Mouse (Mus musculus): ENCODE data around the gene Pafah2. TPM values are rescaled to one million over a fixed set of nuclear protein-coding genes. Genes with fewer than 3 reads are reported as not detected.
A peak's percentile ranks its signal among the peaks of the same experiment; 100 is the strongest.

The Pafah2 gene
- polyA plus RNA-seq, 1 experiment from 2014 or later = 6.3 TPM

DNA sequence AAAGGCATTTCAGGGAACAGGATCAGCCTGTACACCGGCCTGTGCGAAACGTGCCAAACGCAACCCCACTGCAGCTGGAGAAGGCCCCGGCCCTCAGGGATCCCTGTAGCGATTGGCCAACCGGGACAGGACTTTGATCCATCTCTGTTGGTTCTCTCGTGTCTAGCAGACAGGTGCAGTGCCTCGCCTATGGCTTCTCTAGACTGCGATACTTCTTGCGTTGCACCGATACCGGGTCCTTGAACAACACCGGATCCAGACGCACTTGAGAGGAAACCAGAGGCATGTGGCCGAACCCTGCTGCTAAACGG is 38.7 kb upstream of the Pafah2 start:
- no peak overlapping the region; the same call in 1 of the 2 replicates for H3K27ac ChIP-seq
- H3K9me3 ChIP-seq = no peaks in the 10 kb centered on the region
- H3K36me3 ChIP-seq (replicated peaks) = no peaks in the 10 kb centered on the region
- H3K4me1 ChIP-seq = peaks cover 28% of the 10 kb centered on the region
- peak overlapping the region; percentile 35 for H3K4me3 ChIP-seq
- DNase-seq (ENCODE audit: extremely low spot score, low spot score) = no peak
- H3K27me3 ChIP-seq (ENCODE audit: poor library complexity, severe bottlenecking) = peaks cover 55% of the 10 kb centered on the region
- WGBS = 35% methylated on average over 17 of the region's 17 CpGs

DNA sequence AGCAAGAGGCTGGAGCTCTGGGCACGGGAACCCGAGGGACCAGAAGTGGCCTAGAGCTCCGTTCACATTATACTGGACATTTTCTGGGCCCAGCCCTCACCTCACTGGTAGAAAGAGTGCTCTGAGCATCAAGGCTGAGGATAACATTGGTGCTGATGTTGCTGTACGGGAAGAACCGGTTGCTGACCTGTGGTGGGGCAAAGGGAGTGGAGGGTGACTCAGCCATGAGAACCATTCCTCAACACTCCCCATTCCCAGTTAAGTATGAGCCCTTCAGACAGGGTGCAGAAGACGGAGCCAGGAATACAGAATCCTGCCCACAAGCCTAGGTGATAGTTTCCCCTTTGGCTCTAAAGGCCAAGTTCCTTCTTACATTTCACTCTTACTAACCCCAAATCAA is 36.5 kb upstream of the Pafah2 start:
- 89% methylated on average over 6 of the region's 6 CpGs for WGBS
- Histone ChIP-seq H3K9me3 (no peaks in the 10 kb centered on the region), H3K27ac (no peak overlapping the region), H3K4me3 (no peak overlapping the region), H3K36me3 (replicated peaks) (no peaks in the 10 kb centered on the region), H3K27me3 (ENCODE audit: poor library complexity, severe bottlenecking) (peaks cover 77% of the 10 kb centered on the region), H3K4me1 (peaks cover 32% of the 10 kb centered on the region)
- no peak for DNase-seq (ENCODE audit: extremely low spot score, low spot score)

DNA sequence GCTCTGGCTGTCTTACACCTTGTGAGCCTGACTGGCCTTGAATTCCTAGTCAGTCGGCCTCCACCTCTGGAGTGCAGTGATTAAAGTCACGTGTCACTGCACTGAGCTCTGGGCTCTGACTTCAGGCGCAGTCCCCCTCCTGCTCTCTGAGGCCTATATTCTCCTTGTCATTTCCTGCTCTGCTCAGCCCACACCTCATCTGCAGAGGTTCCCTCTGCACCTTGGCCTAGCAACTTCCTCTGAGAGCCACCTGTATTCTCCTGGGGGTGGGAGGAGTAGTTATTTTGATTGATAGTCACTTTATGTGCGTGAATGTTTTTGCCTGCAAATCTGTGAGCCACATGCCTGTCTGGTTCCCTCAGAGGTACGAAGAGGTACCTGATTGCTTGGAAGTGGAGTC is 34.9 kb upstream of the Pafah2 start:
- H3K27me3 ChIP-seq (ENCODE audit: poor library complexity, severe bottlenecking) = peaks cover 82% of the 10 kb centered on the region
- H3K9me3 ChIP-seq = no peaks in the 10 kb centered on the region
- WGBS = 55% methylated on average over 5 of the region's 5 CpGs
- no peak for DNase-seq (ENCODE audit: extremely low spot score, low spot score)
- H3K4me1 ChIP-seq = peaks cover 33% of the 10 kb centered on the region
- no peak overlapping the region for H3K4me3 ChIP-seq
- no peaks in the 10 kb centered on the region for H3K36me3 ChIP-seq (replicated peaks)
- no peak overlapping the region for H3K27ac ChIP-seq

DNA sequence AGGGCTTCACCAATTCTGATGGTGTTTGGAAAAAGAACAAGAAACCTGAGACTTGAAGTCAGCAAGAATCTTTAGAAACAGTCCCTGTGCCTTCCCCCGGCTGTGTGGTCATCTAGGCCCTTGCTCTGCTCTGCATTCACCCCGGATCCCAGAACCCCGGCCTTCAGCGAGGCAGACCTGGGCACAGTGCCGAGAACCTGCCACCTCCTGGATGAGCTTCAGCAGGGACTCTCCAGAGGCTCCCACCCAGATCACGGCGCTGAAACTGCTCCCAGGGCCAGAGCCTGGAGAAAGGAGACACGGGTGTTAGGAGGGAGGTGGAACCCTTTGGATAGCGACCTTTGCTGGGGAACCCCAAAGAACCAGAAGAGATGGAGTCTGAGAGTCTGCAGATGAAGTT is 34.0 kb upstream of the Pafah2 start:
- no peak overlapping the region for H3K27ac ChIP-seq
- no peaks in the 10 kb centered on the region for H3K36me3 ChIP-seq (replicated peaks)
- peaks cover 29% of the 10 kb centered on the region for H3K4me1 ChIP-seq
- no peaks in the 10 kb centered on the region for H3K9me3 ChIP-seq
- H3K4me3 ChIP-seq = no peak overlapping the region
- 67% methylated on average over 9 of the region's 9 CpGs for WGBS
- peaks cover 89% of the 10 kb centered on the region for H3K27me3 ChIP-seq (ENCODE audit: poor library complexity, severe bottlenecking)
- DNase-seq (ENCODE audit: extremely low spot score, low spot score) = no peak

DNA sequence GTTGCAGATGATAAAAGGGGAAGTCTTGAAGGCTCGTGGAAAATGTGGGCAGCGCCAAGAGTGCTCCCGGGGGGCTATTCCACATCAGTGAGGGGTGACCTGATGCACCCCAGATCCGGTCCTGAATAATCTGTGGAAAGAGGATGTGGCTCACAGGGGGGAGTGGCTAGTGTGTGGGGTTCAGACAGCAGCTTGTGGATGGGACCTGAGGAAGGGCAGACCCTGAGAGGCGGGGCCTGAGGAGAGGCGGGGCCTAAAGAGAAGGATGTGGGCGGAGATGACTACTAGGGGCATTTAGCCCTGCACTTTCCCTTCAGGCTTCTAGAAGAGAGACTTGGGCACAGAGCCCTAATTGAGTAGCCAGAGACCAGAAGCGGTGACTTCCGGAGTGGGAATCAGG is 33.5 kb upstream of the Pafah2 start:
- Histone ChIP-seq H3K4me1 (peaks cover 24% of the 10 kb centered on the region), H3K4me3 (peak overlapping the region; percentile 13; the same call in 1 of the 2 replicates), H3K27me3 (ENCODE audit: poor library complexity, severe bottlenecking) (peaks cover 89% of the 10 kb centered on the region), H3K36me3 (replicated peaks) (no peaks in the 10 kb centered on the region), H3K9me3 (no peaks in the 10 kb centered on the region), H3K27ac (no peak overlapping the region)
- no peak for DNase-seq (ENCODE audit: extremely low spot score, low spot score)
- WGBS = 25% methylated on average over 9 of the region's 9 CpGs

DNA sequence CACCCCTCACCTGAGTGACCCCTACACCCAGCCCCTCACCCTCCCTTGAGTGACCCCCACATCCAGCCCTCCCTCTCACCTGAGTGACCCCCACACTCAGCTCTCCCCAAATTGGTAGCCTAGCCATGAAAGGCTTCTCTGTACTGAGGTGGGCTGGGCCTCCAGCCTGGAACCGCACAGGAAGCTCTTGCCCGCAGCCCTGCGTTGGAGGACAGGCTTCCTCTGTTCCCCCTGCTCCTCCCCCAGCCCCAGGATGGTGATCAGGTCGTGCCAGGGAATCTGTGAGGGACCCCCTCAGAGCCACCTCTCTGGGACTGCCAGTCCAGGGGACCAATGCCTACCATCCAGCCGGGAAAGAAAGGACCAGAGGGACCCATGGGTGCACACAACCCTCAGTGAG is 30.8 kb upstream of the Pafah2 start:
- Histone ChIP-seq H3K4me1 (peaks cover 21% of the 10 kb centered on the region), H3K9me3 (no peaks in the 10 kb centered on the region), H3K27me3 (ENCODE audit: poor library complexity, severe bottlenecking) (peaks cover 89% of the 10 kb centered on the region), H3K36me3 (replicated peaks) (no peaks in the 10 kb centered on the region), H3K4me3 (no peak overlapping the region), H3K27ac (no peak overlapping the region)
- WGBS = 40% methylated on average over 5 of the region's 5 CpGs
- DNase-seq (ENCODE audit: extremely low spot score, low spot score) = no peak

DNA sequence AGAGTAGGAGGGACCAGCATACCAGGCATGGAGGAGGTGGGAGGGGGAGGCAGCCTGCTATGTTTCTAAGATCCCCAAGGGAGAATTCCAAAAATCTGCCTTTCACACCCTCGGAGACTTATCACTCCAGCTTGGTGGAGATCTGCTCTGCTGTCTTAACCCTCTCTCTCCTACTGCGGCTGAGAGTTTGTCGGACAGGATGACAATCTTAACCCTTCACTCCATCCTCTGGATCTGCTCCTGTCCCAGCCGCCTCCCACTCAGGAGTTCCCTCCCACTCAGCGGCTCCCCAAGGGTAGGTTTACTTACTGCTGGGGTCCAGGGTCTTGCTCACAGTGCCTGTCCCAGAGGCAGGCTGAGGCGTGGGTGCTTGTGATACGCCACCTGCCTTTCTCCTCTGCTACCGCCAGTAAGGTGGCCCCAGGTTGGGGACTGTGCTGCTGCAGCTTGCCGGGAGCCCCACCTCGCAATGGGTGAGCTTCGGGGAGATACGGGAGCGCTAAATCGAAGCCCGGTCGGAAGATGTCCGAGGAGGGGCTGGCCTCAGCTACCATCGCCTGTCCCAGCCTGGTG is 25.4 kb upstream of the Pafah2 start:
- Histone ChIP-seq H3K9me3 (no peaks in the 10 kb centered on the region), H3K36me3 (replicated peaks) (no peaks in the 10 kb centered on the region), H3K4me1 (peaks cover 24% of the 10 kb centered on the region), H3K27me3 (ENCODE audit: poor library complexity, severe bottlenecking) (peaks cover 85% of the 10 kb centered on the region), H3K4me3 (peak overlapping the region; percentile 64), H3K27ac (no peak overlapping the region)
- DNase-seq (ENCODE audit: extremely low spot score, low spot score) = peak; percentile 16
- WGBS = 2% methylated on average over 18 of the region's 18 CpGs

DNA sequence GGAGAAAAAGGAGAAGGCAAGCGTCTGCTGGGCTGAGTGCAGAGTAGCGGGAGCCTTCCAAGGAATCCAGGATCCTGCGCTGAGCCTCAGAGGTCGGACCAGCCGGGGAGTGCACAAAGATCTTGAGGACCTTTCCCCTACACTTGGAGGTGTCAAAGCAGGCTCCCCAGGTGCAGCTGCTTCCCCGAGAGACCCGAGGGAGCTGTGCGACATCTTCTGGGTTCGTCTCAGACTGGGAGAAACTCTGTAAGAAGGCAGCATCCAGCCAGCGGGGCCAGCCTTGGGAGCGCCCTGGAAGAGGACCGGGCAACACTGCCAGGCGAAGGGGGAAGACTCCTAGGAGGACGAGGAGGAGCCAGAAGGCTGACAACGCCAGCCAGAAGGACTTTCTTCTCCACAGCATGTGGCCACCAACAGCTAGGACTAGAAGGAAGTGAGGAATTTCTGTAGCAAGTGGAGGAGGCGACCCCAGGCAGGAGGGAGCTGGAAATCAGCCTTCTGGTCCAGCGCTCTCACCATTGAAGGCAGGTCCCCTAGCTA is 24.7 kb upstream of the Pafah2 start:
- H3K4me1 ChIP-seq = peaks cover 24% of the 10 kb centered on the region
- H3K4me3 ChIP-seq = peak overlapping the region; percentile 64
- H3K27ac ChIP-seq = no peak overlapping the region
- under 1% methylated on average over 17 of the region's 17 CpGs for WGBS
- H3K9me3 ChIP-seq = no peaks in the 10 kb centered on the region
- H3K27me3 ChIP-seq (ENCODE audit: poor library complexity, severe bottlenecking) = peaks cover 78% of the 10 kb centered on the region
- DNase-seq (ENCODE audit: extremely low spot score, low spot score) = peak; percentile 42
- H3K36me3 ChIP-seq (replicated peaks) = no peaks in the 10 kb centered on the region

DNA sequence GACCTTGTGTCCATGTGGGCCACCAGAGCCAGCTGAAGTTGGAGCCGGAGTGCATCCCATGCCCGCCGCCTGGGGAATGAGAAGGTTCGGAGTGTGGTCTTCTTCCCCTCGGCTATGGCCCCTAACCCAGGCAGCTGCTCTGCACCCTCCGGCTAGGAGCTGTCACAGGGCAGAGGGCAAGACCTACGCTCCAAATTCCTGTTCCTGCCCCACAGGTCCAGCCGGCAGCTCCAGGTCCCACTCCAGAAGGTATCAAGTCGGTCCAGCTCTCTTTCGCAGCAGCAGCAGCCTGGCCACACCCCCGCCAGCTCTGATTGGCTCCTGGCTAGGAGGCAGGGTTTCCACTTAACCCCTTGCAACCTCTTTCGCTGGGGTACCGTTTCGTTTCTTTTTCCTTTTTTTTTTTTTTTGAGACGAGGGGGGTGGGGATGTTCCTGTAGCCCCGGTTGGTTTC is 23.8 kb upstream of the Pafah2 start:
- Histone ChIP-seq H3K27me3 (ENCODE audit: poor library complexity, severe bottlenecking) (peaks cover 69% of the 10 kb centered on the region), H3K36me3 (replicated peaks) (no peaks in the 10 kb centered on the region), H3K27ac (no peak overlapping the region), H3K4me3 (peak overlapping the region; percentile 64), H3K9me3 (no peaks in the 10 kb centered on the region), H3K4me1 (peaks cover 24% of the 10 kb centered on the region)
- under 1% methylated on average over 16 of the region's 16 CpGs for WGBS
- DNase-seq (ENCODE audit: extremely low spot score, low spot score) = peak; percentile 75

DNA sequence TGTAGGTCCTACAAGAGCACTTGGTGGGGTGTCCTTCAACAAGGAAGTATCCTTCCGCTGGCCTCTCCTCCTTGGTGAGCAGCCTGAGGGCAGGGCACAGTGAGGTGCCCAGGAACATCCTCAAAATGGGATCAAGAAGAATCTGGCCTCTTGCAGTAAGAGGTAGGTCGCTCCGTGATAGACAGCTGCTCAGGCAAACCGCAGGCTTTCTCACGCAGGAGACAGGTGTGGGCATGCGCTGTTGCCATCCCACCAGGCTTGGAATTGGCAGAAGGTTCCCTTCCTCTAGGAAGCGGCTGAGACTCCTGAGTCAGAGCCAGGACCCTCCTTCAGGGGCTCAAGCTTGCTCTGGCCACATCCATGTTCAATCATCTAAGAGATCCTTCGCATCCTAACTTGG is 22.8 kb upstream of the Pafah2 start:
- DNase-seq (ENCODE audit: extremely low spot score, low spot score) = no peak
- Histone ChIP-seq H3K4me1 (peaks cover 29% of the 10 kb centered on the region), H3K27ac (no peak overlapping the region), H3K27me3 (ENCODE audit: poor library complexity, severe bottlenecking) (peaks cover 60% of the 10 kb centered on the region), H3K36me3 (replicated peaks) (no peaks in the 10 kb centered on the region), H3K9me3 (no peaks in the 10 kb centered on the region), H3K4me3 (no peak overlapping the region)
- 79% methylated on average over 8 of the region's 8 CpGs for WGBS

DNA sequence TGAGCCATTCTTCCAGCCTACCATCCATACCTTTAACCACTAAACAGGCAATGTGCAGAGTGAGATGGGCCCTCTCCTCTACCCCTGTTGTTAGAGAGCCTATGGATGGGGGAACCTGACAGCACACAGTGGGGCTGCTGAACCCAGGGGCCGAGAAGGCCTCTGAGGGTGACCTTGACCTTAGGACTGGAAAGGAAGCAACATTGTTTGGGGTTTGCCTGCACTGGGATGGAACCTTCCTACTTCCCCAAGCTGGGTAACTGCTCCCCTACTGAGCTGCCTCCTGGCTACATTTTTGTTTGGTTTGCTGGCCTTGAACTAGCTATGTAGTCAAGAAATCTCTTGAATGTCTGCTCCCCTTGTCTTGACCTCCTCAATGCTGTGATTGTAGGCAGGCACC is 21.8 kb upstream of the Pafah2 start:
- Histone ChIP-seq H3K36me3 (replicated peaks) (no peaks in the 10 kb centered on the region), H3K4me1 (peaks cover 36% of the 10 kb centered on the region), H3K27ac (no peak overlapping the region), H3K27me3 (ENCODE audit: poor library complexity, severe bottlenecking) (peaks cover 50% of the 10 kb centered on the region), H3K9me3 (no peaks in the 10 kb centered on the region), H3K4me3 (no peak overlapping the region)
- no peak for DNase-seq (ENCODE audit: extremely low spot score, low spot score)
- WGBS = 63% methylated on average over 1 of the region's 1 CpGs

DNA sequence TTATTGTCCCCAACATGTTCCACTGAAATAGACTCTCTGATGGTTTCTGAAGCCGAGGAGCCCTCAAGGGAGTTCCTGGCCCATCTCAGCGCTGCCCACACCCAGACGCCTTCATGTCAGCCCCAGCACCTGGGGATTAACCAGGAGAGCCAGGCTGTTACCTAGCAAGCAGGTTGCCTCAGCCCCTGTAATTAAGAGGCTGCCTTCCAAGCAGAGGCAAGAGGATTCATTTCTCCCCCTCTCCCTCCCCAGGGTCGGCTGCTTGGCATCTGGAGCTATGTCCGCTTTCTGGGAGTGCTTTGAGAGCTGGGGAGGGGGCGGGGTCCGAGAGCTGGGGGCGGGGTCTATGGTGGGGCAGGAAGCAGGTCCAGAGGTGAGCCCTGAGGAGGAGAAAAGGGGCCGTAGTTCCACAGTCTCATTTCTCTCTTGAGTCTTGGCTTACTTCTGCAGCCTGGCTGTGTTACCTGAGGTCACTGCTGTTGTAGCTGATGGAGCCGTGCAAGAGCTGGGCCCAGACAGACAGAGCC is 18.0 kb upstream of the Pafah2 start:
- H3K36me3 ChIP-seq (replicated peaks) = no peaks in the 10 kb centered on the region
- peaks cover 14% of the 10 kb centered on the region for H3K27me3 ChIP-seq (ENCODE audit: poor library complexity, severe bottlenecking)
- no peak for DNase-seq (ENCODE audit: extremely low spot score, low spot score)
- 33% methylated on average over 10 of the region's 10 CpGs for WGBS
- H3K27ac ChIP-seq = 0 out of 2 replicates have a peak overlapping the region, but pooled peaks have one; percentile 41
- H3K9me3 ChIP-seq = no peaks in the 10 kb centered on the region
- peaks cover 12% of the 10 kb centered on the region for H3K4me1 ChIP-seq
- no peak overlapping the region for H3K4me3 ChIP-seq

DNA sequence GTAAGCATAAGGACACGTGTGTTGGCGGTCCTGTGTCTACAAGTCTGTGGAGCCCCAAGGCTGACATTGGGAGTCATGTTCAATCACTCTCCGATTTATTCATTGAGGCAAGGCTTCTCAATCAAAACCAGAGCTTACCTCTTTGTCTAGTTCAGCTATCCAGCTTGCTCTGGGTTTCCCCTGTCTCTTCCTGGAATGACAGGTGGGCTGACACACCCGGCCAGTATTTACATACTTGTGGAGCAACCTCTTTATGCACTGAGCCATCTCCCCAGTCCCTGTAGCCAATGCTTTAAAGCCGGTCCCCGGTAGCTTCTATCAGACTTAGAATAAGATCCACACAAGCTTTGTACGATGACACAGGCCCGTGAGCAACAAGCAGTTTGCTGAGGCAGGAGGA is 16.6 kb upstream of the Pafah2 start:
- Histone ChIP-seq H3K27ac (no peak overlapping the region), H3K36me3 (replicated peaks) (no peaks in the 10 kb centered on the region), H3K4me1 (peaks cover 12% of the 10 kb centered on the region)

More for the DNA sequence above, 16.6 kb upstream of the Pafah2 start:
- no peak for DNase-seq (ENCODE audit: extremely low spot score, low spot score)
- WGBS = 87% methylated on average over 8 of the region's 8 CpGs
- no peak overlapping the region for H3K4me3 ChIP-seq
- 0 out of 2 replicates have a peak, but pooled peaks cover under 1% of the 10 kb centered on the region for H3K27me3 ChIP-seq (ENCODE audit: poor library complexity, severe bottlenecking)
- H3K9me3 ChIP-seq = no peaks in the 10 kb centered on the region

All from forebrain, embryonic 10.5 days (tissue).